Mouse (Mus musculus) CD8-positive naive resting alpha-beta T cell, adult 2 months (primary cell): ENCODE results near the gene Pax3.

ENCODE experiments used
- DNase-seq, 2 experiments: peaks; one replicate each; pipeline ENCODE4 v3.0.0; 2022; ENCODE audit warnings: low read depth in 2 of 2, low spot score in 2 of 2

The Pax3 gene

GRCm38 (mm10) chr1:78199221-78199620 lies 2.3 kb upstream of the Pax3 start:
- no peak for DNase-seq

- no peak for DNase-seq
Measured at GRCm38 (mm10) chr1:78198319-78198940, 1.5 kb upstream of the Pax3 start.

- no peak for DNase-seq
Measured at GRCm38 (mm10) chr1:78197351-78198234, 659 bp upstream of the Pax3 start.

GRCm38 (mm10) chr1:78195771-78196712 lies 892 bp downstream of the Pax3 start:
- DNase-seq, result no peak

GRCm38 (mm10) chr1:78195145-78195544 lies 1.8 kb downstream of the Pax3 start:
- DNase-seq, result no peak

GRCm38 (mm10) chr1:78194381-78195047 lies 2.4 kb downstream of the Pax3 start:
- DNase-seq, result no peak

- DNase-seq, result no peak
Measured at GRCm38 (mm10) chr1:78193465-78193991, 3.4 kb downstream of the Pax3 start.

GRCm38 (mm10) chr1:78192746-78193464 lies 4.0 kb downstream of the Pax3 start:
- DNase-seq, result no peak

GRCm38 (mm10) chr1:78192217-78192735 lies 4.7 kb downstream of the Pax3 start:
- DNase-seq, result no peak

GRCm38 (mm10) chr1:78191761-78192160 lies 5.2 kb downstream of the Pax3 start:
- no peak for DNase-seq

GRCm38 (mm10) chr1:78191331-78191730 lies 5.6 kb downstream of the Pax3 start:
- DNase-seq, result no peak

GRCm38 (mm10) chr1:78190386-78191111 lies 6.4 kb downstream of the Pax3 start:
- DNase-seq, result no peak

GRCm38 (mm10) chr1:78189501-78190345 lies 7.2 kb downstream of the Pax3 start:
- no peak for DNase-seq

GRCm38 (mm10) chr1:78189016-78189415 lies 7.9 kb downstream of the Pax3 start:
- DNase-seq, result no peak

GRCm38 (mm10) chr1:78188299-78188698 lies 8.6 kb downstream of the Pax3 start:
- DNase-seq, result no peak

GRCm38 (mm10) chr1:78187788-78188173 lies 9.2 kb downstream of the Pax3 start:
- DNase-seq, result no peak

- no peak for DNase-seq
Measured at GRCm38 (mm10) chr1:78187122-78187787, 9.7 kb downstream of the Pax3 start.

GRCm38 (mm10) chr1:78182954-78183353 lies 14.0 kb downstream of the Pax3 start:
- DNase-seq, result no peak
